Mouse (Mus musculus) G1E-ER4 (cell line): Measurements from ENCODE around the gene Cdh22. TPM values are rescaled to one million over a fixed set of nuclear protein-coding genes. Genes with fewer than 3 reads are reported as not detected.

Experiments used
- GATA1 ChIP-seq: IDR thresholded peaks from one replicate; pipeline ENCODE4 v1.8.0; 2012; ENCODE audit warnings: low read length, inconsistent platforms
- polyA plus RNA-seq: library from polyadenylated mRNA; stranded (reverse); fragments of >175 nt; gene quantifications from 2 replicates; pipeline ENCODE4 v1.2.3, GENCODE M21; 2012

Cdh22 gene
- polyA plus RNA-seq, 1 experiment, result not detected

DNA sequence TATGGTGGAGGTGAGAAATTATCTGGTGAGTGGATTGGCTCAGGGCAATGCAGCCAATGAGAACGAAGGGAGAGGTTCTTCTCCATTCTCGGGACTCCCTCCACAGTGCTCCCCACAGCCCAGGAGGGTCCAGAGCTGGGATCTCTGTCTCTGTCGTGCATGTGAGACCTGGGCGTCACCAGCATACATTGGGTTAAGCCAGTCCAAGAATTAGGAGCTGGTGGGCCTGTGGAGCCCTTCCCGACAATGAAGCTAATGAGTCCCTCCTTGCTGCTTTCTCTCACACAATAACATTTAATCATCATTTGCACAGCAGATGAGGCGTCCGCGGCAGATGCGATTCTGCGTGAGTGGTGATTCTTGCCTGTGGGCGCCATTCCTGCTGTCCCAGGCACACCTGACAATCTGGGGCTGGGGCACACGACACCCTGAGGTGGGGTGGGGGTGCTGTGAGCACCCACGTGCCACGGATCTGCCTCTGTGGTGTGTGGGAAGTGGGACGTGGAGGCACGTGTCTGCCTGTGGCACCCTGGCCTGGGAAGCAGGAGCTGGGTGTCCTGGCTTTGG is 129.1 kb downstream of the Cdh22 start:
- TF ChIP-seq GATA1, result no peak

- no peak for TF ChIP-seq GATA1
Observed at GRCm38 (mm10) chr2:165102920-165103319, 131.7 kb downstream of the Cdh22 start.

- TF ChIP-seq GATA1, result no peak
Observed at GRCm38 (mm10) chr2:165100749-165101148, 133.9 kb downstream of the Cdh22 start.

DNA sequence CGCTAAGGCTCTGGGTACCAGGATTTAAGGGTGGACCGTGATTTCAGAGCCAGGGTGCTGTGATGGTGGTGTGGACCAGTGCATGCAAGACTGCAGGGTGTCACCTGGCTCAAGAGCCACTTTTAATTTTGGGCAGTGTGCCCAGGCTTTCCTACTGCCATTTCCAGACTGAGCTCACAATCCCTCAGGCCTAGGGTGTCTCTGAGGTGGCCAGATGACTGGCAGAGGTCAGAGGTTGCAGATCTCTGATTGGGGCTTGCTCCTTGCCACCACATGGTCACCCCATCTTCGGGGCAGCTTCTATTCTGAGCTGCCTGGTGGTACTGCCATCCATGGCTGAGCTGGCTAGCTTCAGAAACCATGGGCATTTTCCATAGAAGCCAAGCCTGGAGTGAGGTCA is 135.8 kb downstream of the Cdh22 start:
- TF ChIP-seq GATA1, result no peak

GRCm38 (mm10) chr2:165096367-165096766 is 138.3 kb downstream of the Cdh22 start:
- no peak for TF ChIP-seq GATA1

DNA sequence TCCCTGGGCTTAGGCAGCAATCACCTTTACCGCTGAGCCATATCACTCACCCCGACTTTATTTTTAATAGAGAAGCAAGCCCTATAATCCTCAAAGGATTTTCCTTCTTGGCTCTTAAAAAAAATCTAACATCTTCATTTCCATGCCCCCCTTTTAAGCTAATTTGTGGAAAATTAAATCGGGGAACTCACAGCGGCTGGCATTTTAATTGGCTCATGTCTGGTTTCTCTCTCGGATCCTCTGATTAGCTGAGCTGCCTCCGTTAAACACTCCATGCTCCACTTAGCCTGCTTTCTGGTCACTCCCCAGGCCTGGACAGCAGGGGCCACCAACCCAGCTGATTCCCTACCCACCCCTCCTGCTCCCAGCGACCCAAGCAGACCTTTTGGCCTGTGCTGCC is 142.3 kb downstream of the Cdh22 start:
- no peak for TF ChIP-seq GATA1

GRCm38 (mm10) chr2:165091433-165091965 is 143.2 kb downstream of the Cdh22 start:
- no peak for TF ChIP-seq GATA1

DNA sequence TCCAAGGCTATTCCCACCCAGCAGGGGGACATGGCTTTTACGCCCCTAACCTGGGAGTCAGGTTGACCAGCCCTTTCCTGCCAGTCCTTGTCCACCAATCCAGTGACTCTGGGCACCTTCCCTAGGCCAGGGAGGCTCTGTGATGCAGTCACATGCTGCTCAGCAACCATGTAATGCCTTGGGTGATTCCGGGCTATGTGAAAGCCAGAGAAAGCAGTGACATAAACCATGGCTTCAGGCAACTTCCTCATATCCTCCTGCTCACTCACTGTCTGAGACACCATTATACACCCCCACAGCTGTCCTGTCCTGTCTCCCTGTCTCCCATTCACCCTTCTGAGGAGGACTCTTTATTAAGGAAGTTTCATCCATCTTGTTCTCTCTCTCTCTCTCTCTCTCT is 144.0 kb downstream of the Cdh22 start, which contains the start of gene 1700025C18Rik:
Gene 1700025C18Rik (minus strand): TSS at position 101 of the 400 bp plus-strand sequence.
- no peak for TF ChIP-seq GATA1

GRCm38 (mm10) chr2:165089470-165089869 is 145.2 kb downstream of the Cdh22 start:
- no peak for TF ChIP-seq GATA1

- no peak for TF ChIP-seq GATA1
Observed at GRCm38 (mm10) chr2:165086634-165087033, 148.0 kb downstream of the Cdh22 start.

- TF ChIP-seq GATA1, result no peak
Observed at GRCm38 (mm10) chr2:165081257-165081656, 153.4 kb downstream of the Cdh22 start.

DNA sequence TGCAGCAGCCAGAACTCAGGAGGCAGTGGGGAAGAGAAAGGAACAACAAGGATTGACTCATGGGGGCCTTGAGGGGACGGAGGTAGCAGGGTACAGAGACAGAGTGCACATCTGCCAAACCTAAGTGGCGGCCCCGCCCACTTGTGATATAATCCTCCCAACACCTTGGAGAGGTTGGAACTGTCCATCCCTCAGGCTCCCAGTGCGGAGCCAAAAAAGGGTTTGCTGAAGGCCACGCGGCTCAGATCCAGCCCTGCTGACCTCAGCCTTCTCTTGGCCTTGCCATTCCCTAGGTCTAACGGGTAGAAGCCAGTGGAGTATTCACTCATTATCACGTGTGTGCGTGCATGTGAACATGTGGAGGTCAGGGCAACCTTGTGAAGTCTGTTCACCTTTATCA is 154.0 kb downstream of the Cdh22 start:
- no peak for TF ChIP-seq GATA1

GRCm38 (mm10) chr2:165078605-165079004 is 156.0 kb downstream of the Cdh22 start:
- no peak for TF ChIP-seq GATA1

DNA sequence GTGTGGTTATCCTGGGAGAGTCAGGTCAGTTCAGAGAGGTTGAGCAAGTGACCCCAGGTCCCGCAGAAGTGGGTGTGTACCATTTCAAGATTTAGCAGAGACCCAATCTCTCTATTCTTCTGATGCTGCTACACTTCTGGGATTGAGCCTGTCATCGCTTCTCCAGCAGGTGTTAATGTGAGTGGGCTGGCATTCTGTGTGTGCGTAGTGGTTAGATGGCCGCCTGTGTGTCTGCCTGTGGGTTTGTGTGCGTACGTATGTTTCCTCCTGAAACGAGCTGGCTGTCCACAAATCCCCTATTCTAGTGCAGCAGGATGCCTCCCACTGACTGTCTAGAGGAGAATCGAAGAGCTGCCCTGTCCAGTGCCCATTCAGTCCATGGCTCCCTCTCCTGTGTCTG is 156.6 kb downstream of the Cdh22 start:
- TF ChIP-seq GATA1, result no peak

GRCm38 (mm10) chr2:165077055-165077454 is 157.6 kb downstream of the Cdh22 start:
- TF ChIP-seq GATA1, result no peak

- no peak for TF ChIP-seq GATA1
Observed at GRCm38 (mm10) chr2:165074937-165075336, 159.7 kb downstream of the Cdh22 start.

GRCm38 (mm10) chr2:165074081-165074884 is 160.4 kb downstream of the Cdh22 start:
- TF ChIP-seq GATA1, result no peak

- TF ChIP-seq GATA1, result no peak
Observed at GRCm38 (mm10) chr2:165073381-165073781, 161.3 kb downstream of the Cdh22 start.
